Mouse (Mus musculus): ENCODE results near the gene Galnt6.

- TF ChIP-seq CTCF (IDR thresholded peaks at IDR 0.05) (no peak), EP300 (IDR thresholded peaks at IDR 0.05) (no peak)
Measured at GRCm38 (mm10) chr15:100665411-100666218, 63.6 kb downstream of the Galnt6 start.
